Mouse (Mus musculus) heart, embryonic 16.5 days (tissue): ENCODE measurements around the gene Foxp2. TPM values are rescaled to one million over a fixed set of nuclear protein-coding genes. Genes with fewer than 3 reads are reported as not detected.
A peak's percentile ranks its signal among the peaks of the same experiment; 100 is the strongest.

Source experiments
- ATAC-seq: fragments of 200-750 bp; cut with Nextera tagmentation; replicated peaks from 2 replicates; pipeline ENCODE4 v1.8.0; 2017; ENCODE audit warnings: moderate number of reproducible peaks; ENCODE audit not compliant: insufficient read depth, low FRiP score; ENCODE audit errors: extremely low read depth
- H3K27ac ChIP-seq: fragments of 300-500 bp; sonication (generic); 2 replicates; pipeline ENCODE4 v1.5.1; 2014; ENCODE audit warnings: mild to moderate bottlenecking, low read length, control low read depth, moderate library complexity
- H3K27me3 ChIP-seq: fragments of 300-500 bp; sonication (generic); 2 replicates; pipeline ENCODE4 v1.6.1; 2014; ENCODE audit warnings: low read length, mixed read lengths; ENCODE audit not compliant: control insufficient read depth, insufficient read depth
- H3K36me3 ChIP-seq: fragments of 300-500 bp; sonication (generic); 2 replicates; pipeline ENCODE4 v1.6.1; 2014; ENCODE audit not compliant: control insufficient read depth, insufficient read depth
- H3K4me1 ChIP-seq: fragments of 300-500 bp; sonication (generic); 2 replicates; pipeline ENCODE4 v1.6.1; 2014; ENCODE audit warnings: low read length, mixed read lengths; ENCODE audit not compliant: control insufficient read depth, insufficient read depth
- H3K4me2 ChIP-seq: fragments of 300-500 bp; sonication (generic); 2 replicates; pipeline ENCODE4 v1.6.1; 2014; ENCODE audit warnings: low read depth, mild to moderate bottlenecking, control low read depth, low read length
- H3K4me3 ChIP-seq: fragments of 300-500 bp; sonication (generic); 2 replicates; pipeline ENCODE4 v1.5.1; 2014; ENCODE audit warnings: mild to moderate bottlenecking, control low read depth, low read length
- H3K9ac ChIP-seq: fragments of 300-500 bp; sonication (generic); 2 replicates; pipeline ENCODE4 v1.6.1; 2014; ENCODE audit warnings: low read length, control low read depth
- H3K9me3 ChIP-seq: fragments of 300-500 bp; sonication (generic); replicated peaks from 2 replicates; pipeline ENCODE4 v1.6.1; 2016; ENCODE audit warnings: low read length; ENCODE audit not compliant: control insufficient read depth
- WGBS: fragments of 180-500 bp; shearing (Covaris S2); extraction: QIAGEN DNeasy Blood & Tissue Kit; methylation state at CpG from one replicate; pipeline ENCODE4 v1.1.7; 2014; 5-methylcytosine and 5-hydroxymethylcytosine counted together
- polyA plus RNA-seq: library from polyadenylated mRNA; unstranded; fragments of >200 nt; fragmentation: Nextera tagmentation; extraction: Ambion mirVana; gene quantifications from 2 replicates; pipeline ENCODE4 v1.2.1, GENCODE M21; 2015

Gene Foxp2
- polyA plus RNA-seq = 5.4 and 12.6 TPM in 2 replicates

DNA sequence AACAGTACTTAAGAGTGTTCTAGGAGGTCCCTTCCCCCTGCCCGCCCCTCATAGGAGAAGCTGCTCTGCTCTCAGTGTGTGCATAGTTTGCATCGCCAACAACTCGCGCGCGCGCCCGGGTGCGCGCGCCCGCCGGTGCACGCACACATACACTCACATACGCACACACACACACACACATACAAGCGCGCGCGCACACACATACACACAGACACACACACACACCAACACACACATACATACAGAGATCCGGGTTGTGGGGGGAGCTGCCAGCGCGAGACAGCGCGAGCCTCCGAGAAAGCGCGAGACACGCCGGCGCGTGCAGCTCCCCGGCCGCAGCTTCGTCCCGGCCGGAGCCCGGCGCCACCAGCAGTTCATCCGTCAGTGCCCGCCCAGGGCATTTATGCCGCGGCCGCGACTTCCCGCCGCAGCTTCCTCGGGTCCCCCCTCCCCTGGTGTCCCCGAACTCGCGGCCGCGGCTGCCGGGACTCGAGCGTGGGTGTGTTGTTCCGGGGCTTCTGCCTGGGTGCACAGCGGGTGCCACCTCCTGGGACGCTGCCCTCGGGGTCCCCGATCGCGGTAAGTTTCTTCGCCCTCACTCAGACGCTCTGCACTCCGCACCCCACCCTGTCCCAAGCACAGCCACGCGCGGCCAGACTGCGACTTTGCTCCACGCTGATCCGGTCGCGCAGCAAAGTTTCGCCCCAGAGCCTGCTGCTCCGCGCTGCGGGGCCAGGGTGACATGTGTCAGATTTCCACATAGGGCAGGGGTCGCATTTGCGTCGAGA, at the start of gene Foxp2:
TSS of gene Foxp2 (plus strand) at position 167 of the 788 bp plus-strand sequence.
- peaks cover 12% of the 10 kb centered on the region for H3K4me1 ChIP-seq
- WGBS = under 1% methylated on average over 78 of the region's 80 CpGs

GRCm38 (mm10) chr6:14885199-14885598, 15.9 kb upstream of the Foxp2 start:
- Histone ChIP-seq H3K4me3 (no peak overlapping the region), H3K27ac (no peak overlapping the region), H3K9ac (no peak overlapping the region), H3K4me2 (no peak overlapping the region), H3K4me1 (no peaks in the 10 kb centered on the region), H3K27me3 (no peaks in the 10 kb centered on the region), H3K9me3 (no peaks in the 10 kb centered on the region), H3K36me3 (no peaks in the 10 kb centered on the region)
- ATAC-seq = no peak

More for the DNA sequence above, at the start of gene Foxp2:
- Histone ChIP-seq H3K27ac (peak within 1 kb of the TSS; percentile 72), H3K4me3 (peak within 1 kb of the TSS; percentile 82), H3K9ac (peak within 1 kb of the TSS; percentile 80), H3K36me3 (no peaks in the 10 kb centered on the region), H3K9me3 (no peaks in the 10 kb centered on the region), H3K4me2 (peak within 1 kb of the TSS; percentile 87), H3K27me3 (peaks cover 11% of the 10 kb centered on the region)
- peak; percentile 68 for ATAC-seq

- no peak overlapping the region for H3K4me3 ChIP-seq
- no peaks in the 10 kb centered on the region for H3K36me3 ChIP-seq
- no peak overlapping the region for H3K9ac ChIP-seq
- no peaks in the 10 kb centered on the region for H3K9me3 ChIP-seq
- no peak overlapping the region for H3K27ac ChIP-seq
- H3K4me2 ChIP-seq = no peak overlapping the region
- H3K4me1 ChIP-seq = peaks cover 11% of the 10 kb centered on the region
- no peak for ATAC-seq
- WGBS = 15% methylated on average over 2 of the region's 2 CpGs
- peaks cover 7% of the 10 kb centered on the region for H3K27me3 ChIP-seq
These were observed 4.1 kb upstream of the Foxp2 start for GRCm38 (mm10) chr6:14897028-14897427.

- Histone ChIP-seq H3K4me1 (peaks cover 11% of the 10 kb centered on the region), H3K9ac (peak overlapping the region; percentile 57), H3K27me3 (peaks cover 11% of the 10 kb centered on the region), H3K27ac (no peak overlapping the region), H3K36me3 (no peaks in the 10 kb centered on the region), H3K9me3 (no peaks in the 10 kb centered on the region), H3K4me2 (peak overlapping the region; percentile 87), H3K4me3 (peak overlapping the region; percentile 46)
- 10% methylated on average over 31 of the region's 31 CpGs for WGBS
- ATAC-seq = no peak
These were observed 2.9 kb upstream of the Foxp2 start for GRCm38 (mm10) chr6:14898096-14898855.

DNA sequence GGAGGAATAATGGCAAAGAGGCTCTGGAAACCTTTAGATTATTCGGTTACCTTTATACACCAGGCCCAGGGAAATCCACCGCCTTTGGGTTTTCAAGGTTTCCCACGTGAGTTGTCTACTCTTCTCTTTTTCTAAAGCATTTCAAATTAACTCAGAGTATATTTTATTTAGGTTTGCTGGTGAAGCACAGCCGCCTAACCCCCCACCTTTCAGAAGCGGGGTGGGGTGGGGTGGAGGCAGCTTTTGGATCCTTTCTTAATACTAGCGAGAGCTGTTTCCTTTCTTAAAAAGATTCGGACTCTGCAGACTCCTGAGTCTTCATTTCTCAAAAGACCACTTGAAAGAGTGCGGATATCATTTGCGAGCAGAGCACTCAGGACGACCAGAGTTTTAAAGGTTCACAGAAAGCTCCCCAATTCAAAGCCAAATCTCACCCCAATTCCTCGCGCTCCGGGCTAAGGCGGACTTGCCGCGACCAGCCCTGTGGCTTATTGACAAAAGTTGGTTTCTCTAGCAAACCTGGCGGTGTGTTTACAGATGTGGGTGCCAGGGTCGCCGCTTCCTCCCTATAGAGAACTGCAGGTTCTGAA, 2.0 kb upstream of the Foxp2 start:
- H3K9me3 ChIP-seq = no peaks in the 10 kb centered on the region
- 14% methylated on average over 19 of the region's 19 CpGs for WGBS
- H3K4me3 ChIP-seq = peak overlapping the region; percentile 82
- no peaks in the 10 kb centered on the region for H3K36me3 ChIP-seq
- peaks cover 12% of the 10 kb centered on the region for H3K4me1 ChIP-seq
- peaks cover 11% of the 10 kb centered on the region for H3K27me3 ChIP-seq
- ATAC-seq = no peak
- H3K27ac ChIP-seq = no peak overlapping the region; the same call in 1 of the 2 replicates
- H3K4me2 ChIP-seq = peak overlapping the region; percentile 87
- peak overlapping the region; percentile 41 for H3K9ac ChIP-seq

DNA sequence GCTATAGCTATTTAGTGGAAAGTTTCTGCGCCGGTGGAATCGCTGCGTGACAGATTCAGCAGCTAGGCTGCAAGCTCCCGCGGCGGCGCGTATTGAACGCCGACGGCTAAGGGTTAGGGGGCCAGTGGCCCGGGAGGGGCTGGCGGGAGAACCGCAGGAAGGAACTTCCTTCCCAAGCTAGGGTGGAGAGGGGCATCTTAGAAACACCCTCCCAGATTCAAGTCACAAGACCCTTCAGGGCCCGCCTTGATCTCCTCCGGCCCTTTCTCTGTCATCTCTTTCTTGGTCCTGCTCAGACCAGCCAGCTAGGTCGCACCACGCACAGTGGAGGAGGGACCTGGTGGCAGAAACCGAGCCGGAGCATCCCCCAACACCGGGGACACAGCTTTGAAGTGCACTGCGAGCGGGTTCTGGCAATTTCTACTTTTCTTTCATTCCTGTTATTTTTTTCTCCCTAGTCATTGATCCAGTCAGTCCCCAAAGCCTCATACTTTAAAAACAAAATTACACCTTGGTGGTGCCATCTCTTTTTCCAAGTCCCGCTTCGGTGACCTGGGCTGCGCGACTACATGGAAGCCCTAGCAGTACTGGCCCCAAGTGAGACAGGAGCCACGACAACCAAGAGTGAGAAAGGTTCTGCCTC, 1.1 kb upstream of the Foxp2 start:
- peaks cover 11% of the 10 kb centered on the region for H3K27me3 ChIP-seq
- H3K36me3 ChIP-seq = no peaks in the 10 kb centered on the region
- peak overlapping the region; percentile 87 for H3K4me2 ChIP-seq
- peak; percentile 43; the same call in 1 of the 2 replicates for ATAC-seq
- peaks cover 12% of the 10 kb centered on the region for H3K4me1 ChIP-seq
- peak overlapping the region; percentile 72 for H3K27ac ChIP-seq
- no peaks in the 10 kb centered on the region for H3K9me3 ChIP-seq
- peak overlapping the region; percentile 80 for H3K9ac ChIP-seq
- peak overlapping the region; percentile 82 for H3K4me3 ChIP-seq
- 1% methylated on average over 29 of the region's 29 CpGs for WGBS

DNA sequence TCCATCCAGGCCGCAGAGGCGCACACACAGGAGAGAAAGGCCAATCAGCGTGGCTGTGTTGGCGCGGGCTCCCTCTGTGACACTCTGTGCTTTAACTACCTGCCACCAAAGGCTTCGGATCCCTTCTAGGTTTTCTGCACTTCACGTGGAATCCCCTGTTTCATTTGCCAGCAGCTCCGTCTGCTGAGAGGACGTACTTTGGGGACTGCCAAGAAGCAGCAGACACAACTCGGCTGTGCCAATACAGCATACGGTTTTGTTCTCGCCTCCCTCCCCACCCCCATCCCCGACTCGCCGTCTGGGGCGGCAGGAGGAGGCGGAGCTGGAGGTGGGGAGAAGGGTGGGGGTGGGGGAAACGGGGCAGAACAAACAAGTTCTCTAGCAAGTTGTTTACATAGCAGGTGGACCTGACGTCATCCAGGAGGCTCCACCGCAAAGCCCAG, 549 bp upstream of the Foxp2 start:
- H3K27me3 ChIP-seq = peaks cover 11% of the 10 kb centered on the region
- WGBS = under 1% methylated on average over 20 of the region's 20 CpGs
- H3K9ac ChIP-seq = peak overlapping the region; percentile 80
- peak; percentile 81 for ATAC-seq
- H3K27ac ChIP-seq = peak overlapping the region; percentile 72
- H3K4me3 ChIP-seq = peak overlapping the region; percentile 82
- peaks cover 12% of the 10 kb centered on the region for H3K4me1 ChIP-seq
- H3K9me3 ChIP-seq = no peaks in the 10 kb centered on the region
- no peaks in the 10 kb centered on the region for H3K36me3 ChIP-seq
- H3K4me2 ChIP-seq = peak overlapping the region; percentile 87

DNA sequence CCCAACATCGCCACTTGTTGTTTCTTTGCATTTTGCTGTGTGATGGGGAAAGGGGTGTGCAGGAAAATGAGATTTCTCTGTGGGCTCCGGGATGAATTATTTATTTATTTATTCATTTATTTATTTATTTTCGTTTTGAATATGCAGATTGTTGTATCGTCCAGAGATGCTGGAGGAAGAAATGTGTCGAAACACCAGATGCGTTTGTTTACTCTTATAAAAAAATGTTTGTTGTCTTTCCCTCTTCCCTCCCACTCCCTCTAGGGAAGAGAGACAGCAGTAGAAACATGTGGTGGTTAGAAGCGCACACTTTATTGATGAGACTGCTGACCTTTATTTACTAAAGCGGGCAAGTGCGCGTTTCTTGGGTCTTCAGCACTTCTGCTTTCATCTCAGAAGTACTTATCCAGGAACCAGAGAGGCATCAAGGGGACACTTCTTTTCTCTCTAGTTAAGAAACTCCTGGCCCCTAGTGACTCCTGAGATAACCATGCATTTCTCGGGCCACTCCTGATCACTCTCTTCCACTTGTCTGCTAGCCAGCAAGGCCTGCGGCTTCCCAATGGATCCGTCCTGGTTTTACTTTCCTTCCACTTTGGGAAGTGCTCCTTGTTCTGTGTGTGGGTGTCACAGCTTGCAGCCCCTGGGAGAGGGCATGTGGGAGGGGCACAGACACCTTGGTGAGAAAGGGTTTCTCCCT, 972 bp downstream of the Foxp2 start:
- no peak for ATAC-seq
- WGBS = 7% methylated on average over 13 of the region's 13 CpGs

More for the DNA sequence above, 972 bp downstream of the Foxp2 start:
- peak overlapping the region; percentile 87 for H3K4me2 ChIP-seq
- H3K27me3 ChIP-seq = peaks cover 11% of the 10 kb centered on the region
- no peaks in the 10 kb centered on the region for H3K36me3 ChIP-seq
- H3K9me3 ChIP-seq = no peaks in the 10 kb centered on the region
- peaks cover 12% of the 10 kb centered on the region for H3K4me1 ChIP-seq
- peak overlapping the region; percentile 82 for H3K4me3 ChIP-seq
- peak overlapping the region; percentile 80 for H3K9ac ChIP-seq
- H3K27ac ChIP-seq = no peak overlapping the region
